Mouse (Mus musculus) frontal cortex, adult (tissue): ENCODE measurements at regions not wholly inside any gene's neighbourhood (a gene's known extent, or its start where the extent isn't known, plus 50 kb on each side); places are given as distances from the start of the nearest gene placed in this dataset.
A peak's percentile ranks its signal among the peaks of the same experiment; 100 is the strongest.

Experiments used
- ATAC-seq: cut with Nextera tagmentation; 2 replicates; pipeline ENCODE4 v1.9.2; 2017; ENCODE audit warnings: mild to moderate bottlenecking, moderate library complexity, mixed read lengths; ENCODE audit not compliant: low TSS enrichment

DNA sequence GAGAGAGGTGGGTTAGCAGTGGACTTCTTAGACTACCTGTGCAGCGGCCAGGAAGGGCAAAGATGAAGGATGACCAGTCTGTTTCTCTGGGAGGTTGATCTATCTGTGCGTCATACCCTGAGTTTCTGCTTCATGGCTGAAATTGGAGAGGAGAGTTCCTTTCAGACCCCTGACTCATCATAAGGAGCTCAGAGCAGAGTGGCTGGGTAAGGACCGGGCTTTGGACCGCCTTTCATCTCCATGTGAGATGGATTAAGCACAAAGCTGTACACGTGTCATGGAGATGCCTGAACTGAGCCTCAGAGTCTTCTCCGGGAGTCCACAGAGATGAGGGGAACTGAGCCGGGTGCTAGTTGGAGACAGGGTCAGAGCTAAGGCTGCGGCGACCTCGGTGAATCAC lies 80.7 kb upstream of the Gm9887 start:
- ATAC-seq, result no peak

DNA sequence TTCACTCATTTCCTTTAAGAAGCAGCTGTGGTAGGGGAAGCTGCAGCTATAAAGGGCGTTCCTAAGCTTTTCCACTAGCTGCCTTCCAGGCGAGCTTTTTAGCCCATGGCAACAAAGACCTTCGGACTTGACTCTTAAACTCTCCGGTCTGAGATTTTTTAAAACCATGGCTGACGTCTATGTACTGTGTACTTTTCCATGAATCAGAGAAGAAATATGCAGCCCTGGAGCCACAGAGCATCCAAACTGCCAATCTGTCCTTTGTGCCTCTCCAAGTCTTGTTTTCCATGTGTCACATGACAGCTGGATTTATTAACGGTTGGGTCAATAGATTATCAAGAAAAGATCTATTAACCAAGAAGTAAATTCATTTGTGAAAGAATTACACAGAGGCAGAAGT lies 78.9 kb upstream of the Gm9887 start:
- no peak for ATAC-seq

DNA sequence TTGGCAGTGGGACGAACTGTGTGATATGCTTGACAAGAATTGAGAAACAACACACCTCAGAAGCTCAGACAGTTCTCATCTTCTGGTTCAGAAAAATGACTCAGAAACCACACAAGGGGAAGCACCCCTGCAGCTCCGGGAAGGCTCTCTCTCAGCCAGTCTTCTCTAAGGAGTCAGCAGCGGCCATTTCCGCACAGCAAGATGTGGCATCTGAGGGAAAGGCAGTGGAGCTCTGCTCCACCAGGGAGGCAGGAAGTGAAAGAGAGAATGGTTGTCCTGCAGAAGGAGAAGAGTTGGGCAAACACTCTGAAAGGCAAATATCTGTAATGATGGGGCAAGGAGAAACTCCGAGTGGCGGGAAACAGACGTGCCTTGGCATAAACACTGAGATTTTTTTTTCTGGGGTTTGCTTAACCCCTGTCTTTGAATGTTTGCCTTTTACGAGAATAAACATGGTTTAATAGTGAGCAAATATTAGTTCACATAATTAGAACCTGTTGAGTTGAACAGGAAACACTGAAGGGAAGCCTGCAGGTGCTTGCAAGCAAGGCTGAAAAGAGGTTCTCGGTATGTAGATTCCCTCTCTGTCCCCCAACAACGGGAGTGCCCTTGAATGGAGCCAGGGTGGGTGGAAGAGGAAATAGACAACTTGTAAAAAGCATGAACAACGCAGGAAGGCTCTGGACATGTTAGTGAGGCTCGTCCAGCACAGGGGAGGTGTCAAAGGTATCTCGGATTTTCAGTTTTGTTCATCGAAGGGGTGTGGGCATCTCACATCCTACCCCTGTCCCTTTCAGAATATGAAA lies 75.9 kb upstream of the Gm9887 start:
- peak; percentile 74; the same call in 1 of the 2 replicates for ATAC-seq

DNA sequence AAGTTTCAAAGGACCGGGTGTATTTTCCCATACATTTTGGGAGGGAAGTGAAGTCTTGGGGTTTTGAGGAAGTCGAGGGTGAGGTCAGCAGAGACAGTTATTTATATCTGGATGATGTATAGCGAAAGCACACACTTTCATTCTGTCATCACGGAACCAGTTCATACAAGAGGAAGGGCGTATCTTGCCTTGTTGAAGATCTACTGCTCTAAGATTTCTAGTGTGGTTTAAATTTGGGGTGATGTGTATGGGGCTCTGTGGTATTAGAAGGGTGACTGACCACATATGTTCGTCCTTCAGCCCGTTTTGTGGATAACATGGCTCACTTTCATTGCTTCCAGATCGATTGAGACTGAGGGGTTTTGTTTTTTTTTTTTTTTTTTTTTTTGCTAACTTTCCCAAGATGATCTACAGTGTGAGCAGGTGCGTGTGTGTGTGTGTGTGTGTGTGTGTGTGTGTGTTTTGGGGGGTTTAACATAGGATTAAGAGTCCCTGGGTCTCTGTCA lies 75.1 kb upstream of the Gm9887 start:
- ATAC-seq, result no peak

DNA sequence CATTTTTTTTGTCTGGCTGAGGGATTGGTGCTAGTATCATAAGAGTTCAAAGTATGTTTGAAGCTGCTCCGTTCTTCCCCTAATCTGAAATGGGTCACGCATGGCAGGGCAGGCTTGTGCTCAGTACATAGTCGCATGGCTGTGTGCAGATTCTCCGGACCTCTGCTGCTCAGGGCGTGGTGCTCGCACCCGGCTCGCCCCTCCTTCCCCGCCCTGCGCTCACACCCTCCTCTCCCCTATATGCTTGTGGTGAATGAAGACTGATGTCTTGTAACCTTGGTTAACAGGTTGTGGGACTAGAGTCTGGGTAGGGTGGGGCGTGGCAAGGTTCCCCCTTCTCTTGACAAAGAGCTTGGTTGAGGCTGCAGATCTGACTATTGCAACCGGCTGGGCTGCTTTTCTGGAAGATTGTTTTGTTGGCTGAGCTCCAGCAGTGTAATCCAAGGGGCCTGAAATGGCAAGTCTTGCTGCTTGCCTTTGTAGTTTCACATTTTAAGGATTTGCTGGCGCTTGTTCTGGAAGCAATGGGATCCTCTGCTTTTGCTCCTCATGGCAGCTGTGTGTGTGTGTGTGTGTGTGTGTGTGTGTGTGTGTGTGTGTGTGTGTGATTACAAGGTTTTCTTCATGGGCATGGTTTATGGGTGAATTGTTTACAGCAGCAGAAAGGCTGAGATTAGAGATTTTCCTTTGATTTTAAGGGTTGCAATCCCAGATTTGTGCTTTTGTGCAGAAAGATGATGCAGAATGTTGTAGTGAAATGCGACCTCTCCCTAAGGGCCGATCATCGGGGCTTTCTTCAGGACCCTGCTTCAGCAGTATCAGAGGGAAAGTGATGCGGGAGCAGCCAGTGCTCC lies 74.4 kb upstream of the Gm9887 start:
- ATAC-seq, result peak; percentile 16; the same call in 1 of the 2 replicates

DNA sequence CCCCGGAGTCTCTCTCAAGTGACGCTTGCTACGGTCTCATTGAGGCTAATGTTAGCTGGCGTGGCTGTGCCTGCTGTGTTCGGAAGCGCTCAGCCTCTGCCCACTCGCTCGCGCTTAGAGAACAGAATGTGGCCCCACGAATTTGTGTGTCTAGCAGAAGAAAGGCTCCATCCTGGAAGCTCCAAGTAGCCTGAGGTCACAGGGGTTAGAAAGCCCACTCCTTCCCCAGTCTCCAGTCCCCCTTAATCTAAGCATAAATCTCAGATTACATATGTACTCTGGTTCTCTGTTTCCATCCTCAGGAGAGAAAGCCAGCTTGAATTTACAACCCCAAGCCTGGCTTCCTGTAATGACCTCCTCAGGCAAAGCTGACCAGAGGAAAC lies 73.8 kb upstream of the Gm9887 start:
- ATAC-seq, result peak; percentile 73; the same call in 1 of the 2 replicates

DNA sequence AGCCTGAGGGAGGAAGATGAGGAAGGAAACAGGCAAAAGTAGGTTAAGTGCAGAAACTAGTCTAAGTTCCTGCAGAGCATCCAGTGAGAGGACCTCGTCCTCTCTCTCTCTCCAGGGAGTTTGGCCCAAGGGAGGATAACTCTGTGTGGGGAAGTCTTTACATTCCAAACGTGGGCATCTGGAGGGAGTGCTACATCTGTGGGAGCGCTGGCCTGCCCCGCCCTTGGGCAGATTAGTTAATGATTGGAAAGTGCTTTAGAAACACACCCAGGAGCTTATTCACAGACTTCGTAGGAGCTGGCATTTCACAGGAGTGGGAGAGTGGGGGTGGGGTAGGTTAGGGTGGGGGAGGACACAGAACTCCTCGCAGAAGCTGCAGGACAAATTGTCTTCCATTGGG lies 70.1 kb upstream of the Gm9887 start:
- no peak for ATAC-seq

DNA sequence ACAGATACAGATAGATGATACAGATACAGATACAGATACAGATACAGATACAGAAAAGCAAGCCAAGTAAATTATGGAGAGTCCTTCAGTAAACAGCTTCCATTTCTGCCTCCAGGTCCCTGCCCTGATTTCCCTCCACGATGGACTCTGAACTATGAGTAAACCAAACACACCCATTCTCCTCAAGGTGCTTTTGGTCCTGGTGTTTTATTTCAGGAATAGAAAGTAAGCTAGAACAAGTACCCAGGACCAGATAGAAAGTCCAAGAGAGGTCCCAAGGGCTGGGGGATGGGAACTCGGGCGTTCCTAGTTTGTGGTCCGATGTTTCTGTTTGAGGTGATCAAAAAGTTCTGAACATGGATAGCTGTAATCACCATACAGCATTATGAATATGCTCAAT lies 69.5 kb upstream of the Gm9887 start:
- ATAC-seq, result no peak

DNA sequence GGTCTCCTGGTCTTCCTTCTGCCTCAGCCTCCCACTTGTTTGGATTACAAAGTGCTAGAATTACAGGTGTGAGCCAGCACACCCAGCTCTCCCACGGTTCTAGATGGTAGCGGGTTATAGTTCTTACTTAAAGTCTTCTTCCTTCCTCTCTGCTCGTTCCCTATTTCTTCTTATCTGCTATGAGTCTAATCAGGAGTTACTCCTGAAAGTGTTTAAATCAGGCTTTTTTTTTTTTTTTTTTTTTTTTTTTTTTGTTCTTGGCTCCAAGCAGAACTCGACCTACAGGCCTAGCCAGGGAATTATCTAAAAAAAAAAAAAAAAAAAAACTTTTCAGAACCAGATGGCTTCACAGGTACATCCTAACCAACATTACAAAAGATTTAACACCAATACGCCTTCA lies 66.0 kb upstream of the Gm9887 start:
- ATAC-seq, result no peak

DNA sequence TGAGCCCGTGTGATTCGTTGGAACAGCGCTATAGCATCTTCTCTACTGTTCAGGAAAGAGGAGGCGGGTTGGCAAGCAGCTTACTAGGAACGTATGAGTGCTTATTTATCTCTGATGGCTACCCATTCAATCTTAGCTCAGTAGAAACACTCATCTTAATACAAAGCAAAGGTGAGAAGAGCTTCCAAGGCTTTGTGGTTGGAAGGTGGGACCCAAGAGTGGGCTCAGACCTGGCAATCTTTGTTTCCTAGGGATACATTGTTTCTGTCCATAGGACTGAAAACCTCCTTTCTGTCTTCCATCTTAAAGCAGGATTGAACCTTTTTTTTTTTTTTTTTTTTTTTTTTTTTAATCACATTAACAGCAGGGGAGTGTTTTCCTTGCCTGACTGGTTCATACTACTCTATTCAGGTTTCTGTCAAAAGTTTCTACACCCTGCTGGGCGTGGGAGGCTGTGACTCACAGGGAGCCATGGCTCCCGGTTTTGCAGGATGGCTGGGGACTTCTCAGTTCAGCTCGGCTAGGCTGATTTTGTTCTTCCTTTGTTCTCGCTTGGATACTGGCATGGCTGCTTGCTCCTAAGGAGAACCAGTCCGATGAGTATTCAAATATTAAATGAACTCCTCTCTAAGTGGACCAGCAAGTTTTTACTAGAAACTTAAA lies 64.7 kb upstream of the Gm9887 start:
- ATAC-seq, result peak; percentile 99

DNA sequence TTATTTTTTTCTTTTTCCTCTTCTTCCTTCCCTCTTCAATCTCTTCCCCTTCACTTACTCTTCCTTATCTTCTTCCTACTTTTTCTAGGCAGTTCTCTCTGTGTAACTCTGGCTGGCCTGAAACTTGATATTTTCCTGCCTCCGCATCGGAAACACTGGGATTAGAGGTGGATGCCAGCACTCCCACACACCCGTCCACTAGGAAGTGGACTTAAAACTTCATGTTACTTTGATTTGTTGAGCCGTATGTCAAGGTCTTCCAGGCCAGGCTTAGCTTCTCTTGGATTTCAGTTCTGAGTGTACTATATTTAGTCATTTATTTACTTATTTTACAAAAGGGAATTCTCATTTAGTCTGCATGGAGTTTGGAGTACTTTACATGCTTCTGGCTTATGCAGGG lies 62.1 kb upstream of the Gm9887 start:
- no peak for ATAC-seq

DNA sequence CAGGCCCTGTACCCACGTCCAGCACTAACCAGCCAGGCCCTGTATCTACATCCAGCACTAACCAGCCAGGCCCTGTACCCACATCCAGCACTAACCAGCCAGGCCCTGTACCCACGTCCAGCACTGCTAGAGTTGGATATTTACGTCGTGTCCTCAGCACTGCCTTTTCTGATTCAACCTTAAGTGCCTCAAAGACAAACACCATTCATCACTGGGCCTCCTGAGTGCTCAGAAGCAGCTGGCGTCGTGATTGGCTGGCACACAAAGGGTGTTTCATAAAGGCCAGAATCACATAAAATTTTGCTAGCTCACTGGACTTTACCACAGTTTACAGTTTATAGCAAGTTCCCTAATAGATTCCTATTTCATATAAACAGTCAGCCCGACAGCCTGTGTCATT lies 59.8 kb upstream of the Gm9887 start:
- no peak for ATAC-seq

DNA sequence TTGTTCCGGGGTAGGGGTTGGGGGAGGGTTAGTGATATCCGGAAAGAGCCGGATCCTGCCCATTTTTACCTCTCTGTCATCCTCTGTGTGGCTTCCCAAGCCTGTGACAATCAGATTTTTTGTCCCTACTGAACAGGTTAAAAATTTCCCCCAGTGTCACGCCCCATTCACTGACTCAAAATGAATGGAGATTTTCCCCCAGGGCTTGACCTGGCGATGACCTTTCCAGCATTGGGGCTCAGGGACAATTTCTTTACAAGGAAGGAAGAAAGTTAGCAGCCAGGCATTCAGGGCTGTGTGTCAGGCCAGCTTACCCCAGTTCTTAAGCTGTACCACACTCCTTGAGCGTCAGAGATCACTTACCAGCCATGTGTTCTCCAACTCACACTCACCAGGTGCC lies 55.9 kb upstream of the Gm9887 start:
- no peak for ATAC-seq

DNA sequence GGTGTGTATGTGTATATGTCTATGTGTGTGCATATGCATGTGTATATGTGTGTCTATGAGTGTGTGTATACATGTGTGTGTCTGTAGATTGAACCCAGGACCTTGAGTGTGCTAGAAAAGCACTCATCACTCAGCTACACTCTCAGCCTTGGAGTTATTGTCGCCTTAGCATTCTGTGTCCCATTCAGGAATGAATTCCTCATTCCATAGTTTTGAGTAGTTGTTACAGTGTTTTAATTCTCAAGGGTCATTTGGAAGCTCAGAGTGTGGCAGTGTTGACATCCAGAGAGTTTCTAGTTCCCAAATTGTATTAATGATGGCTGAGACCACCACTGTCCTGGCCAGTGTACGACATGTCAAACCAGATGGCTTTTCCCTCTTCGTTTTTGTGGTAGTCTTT lies 53.4 kb upstream of the Gm9887 start:
- ATAC-seq, result no peak

DNA sequence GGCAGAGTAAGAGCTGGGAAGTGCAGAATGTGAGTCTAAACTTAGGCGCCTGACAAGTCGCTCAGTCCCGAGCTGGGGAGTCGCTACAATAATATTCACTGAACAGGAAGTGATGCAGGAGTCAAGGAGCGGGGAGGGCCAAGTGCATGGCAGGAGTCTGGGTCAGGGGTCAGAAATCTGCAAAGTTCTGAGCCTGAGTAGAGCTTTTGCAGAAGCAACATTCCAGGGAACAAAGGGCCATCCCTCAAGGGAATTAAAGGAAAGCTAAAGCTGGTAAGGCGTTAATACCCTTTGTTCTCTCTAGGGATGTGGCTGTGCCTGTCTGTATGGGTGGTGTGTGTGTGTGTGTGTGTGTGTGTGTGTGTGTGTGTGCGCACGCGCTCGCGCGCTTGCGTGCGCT lies 52.7 kb upstream of the Gm9887 start:
- ATAC-seq, result no peak
